Mouse (Mus musculus): Measurements from ENCODE around the gene Nlk.

DNA sequence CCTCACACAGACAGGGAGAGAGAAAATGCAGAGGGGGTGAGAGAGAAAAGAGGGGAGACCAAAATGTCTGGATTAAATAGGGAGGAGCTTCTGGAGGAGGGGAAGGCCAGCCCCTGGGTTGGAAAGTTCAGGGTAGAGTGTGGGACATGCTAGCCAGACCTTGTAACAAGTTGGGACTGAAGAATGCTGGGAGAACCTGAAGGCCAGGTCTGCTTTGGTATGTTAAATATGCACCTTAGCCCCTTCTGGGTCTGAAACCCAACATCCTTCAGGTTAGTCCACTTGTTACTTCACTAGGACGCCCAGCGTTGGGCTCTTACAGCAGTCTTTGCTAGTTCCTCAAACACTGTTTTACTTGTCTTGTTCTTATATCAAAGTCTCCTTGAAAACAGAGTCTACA lies 24.2 kb upstream of the Nlk start:
- TF ChIP-seq CTCF (IDR thresholded peaks at IDR 0.05; ENCODE audit: low read depth) (no peak), EP300 (IDR thresholded peaks at IDR 0.05; ENCODE audit: low read depth) (no peak)
